Mouse (Mus musculus): ENCODE results near the gene Spns3. TPM values are rescaled to one million over a fixed set of nuclear protein-coding genes. Genes with fewer than 3 reads are reported as not detected.

The Spns3 gene
- total RNA-seq, 2 experiments from 2014 or later: 0.10 TPM; not detected in 1

DNA sequence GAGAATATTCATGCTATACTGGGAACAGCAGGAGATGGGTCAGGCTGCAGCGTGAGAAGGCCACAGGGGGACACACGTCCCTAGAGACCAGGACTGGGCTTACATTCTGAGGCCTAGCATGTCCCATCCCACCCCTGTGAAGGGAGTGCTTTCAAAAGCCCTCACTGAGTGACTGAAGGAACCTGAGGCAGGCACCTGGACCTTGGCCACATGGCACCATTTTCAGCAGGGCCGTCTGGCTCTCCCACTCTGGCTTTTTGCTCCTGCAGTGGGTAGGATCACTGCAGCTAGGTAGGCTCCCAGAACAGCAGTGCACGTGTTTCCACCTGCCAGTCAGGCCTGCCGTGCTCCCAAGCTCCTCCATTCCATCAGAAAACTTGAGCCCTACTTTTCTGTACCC, 81.8 kb downstream of the Spns3 start:
- intact Hi-C loops (cut with DNase I; ENCODE audit: low total_unique reads): no loop called here
- no peak for DNase-seq

DNA sequence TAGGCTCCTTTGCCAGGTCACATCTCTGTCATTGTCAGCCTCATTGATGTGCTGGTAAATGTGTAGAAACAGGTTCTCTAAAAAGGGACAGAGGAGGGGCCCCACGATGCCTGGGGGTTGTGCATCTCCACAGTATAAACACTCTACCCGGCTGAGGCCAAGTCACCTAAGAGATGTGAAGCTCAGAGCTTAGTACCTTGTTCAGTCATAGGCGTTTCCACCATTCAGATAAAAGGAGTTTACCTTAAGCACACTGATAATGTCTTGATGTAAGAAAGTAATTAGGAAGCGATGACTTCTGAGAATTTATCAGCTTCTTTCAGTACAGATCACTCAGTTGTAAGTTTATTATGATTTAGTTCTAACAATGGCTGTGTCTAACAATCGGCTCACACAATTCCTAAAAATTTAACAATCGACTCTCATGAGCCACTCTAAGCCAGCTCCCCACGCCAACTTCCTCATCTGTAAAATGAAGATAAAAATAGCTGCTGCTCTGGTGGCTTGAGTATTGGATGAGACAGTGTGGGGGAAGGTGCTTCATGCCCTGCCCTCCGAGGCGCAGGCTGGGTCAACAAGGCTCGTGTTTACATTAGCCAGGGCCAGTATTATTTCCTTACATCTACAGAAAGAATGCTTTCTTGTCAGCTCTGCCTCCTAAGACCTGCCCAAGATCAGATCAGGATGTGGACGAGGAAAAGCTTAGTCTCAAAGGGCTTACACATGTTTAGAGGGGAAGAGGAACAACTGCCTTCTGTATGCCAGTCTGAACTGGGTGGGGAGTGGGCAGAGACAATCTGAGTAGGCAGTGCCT, 83.4 kb downstream of the Spns3 start:
- no peak for DNase-seq
- intact Hi-C loops (cut with DNase I; ENCODE audit: low total_unique reads): no loop called here

DNA sequence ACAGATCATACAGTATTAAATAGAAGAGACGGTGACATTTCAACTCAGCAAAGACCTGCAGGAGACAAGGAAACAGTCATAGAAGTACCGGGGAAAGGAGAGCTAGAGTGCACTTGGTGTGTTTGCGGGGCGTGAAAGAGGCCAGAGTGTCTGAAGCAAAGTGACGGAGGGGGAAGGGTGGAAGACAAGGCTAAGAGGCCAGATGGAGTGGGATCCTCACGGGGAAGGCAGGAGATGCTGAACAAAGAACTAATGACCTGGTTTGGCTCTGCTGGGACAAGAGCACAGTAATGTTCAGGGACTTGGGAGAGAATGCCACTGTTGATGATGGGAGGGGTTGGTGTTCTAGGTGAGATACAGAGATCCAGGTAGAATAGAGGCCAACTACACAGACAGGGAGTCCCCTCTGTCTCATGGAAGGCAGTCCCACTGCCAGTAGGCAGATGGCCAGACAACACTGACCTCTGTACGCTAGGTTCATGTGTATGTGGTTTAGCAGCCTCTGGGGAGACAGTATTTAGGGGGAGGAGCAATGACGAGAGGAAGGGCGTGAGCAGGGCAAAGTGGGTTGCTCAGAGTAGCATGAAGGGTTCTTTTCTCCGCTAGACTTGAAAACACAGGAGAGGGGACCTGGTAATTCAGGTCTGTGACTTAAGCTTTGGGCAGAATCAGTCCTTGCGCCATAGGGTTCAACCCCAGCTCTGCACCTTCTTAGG, 84.2 kb downstream of the Spns3 start:
- intact Hi-C loops (cut with DNase I; ENCODE audit: low total_unique reads): no loop called here

DNA sequence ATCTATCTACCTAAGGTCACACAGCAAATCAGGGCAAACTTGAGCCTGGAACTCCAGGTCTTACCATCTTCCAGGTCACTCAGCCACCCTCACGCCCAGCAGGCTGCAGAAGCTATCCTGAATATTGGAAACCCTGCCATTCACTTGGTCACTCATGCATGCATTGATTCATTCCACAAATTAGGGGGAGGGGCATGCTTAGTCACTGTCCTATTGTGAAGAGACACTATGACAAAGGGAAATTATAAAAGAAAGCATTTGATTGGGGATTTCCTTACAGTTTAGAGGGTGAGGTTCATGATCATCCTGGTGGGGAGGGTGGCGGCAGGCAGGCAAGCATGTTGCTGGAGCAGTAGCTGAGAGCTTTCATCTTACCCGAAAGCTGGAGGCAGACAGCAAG, 85.5 kb downstream of the Spns3 start:
- intact Hi-C loops (cut with DNase I; ENCODE audit: low total_unique reads): no loop called here
- no peak for DNase-seq

More for the DNA sequence above, 84.2 kb downstream of the Spns3 start:
- DNase-seq: no peak

DNA sequence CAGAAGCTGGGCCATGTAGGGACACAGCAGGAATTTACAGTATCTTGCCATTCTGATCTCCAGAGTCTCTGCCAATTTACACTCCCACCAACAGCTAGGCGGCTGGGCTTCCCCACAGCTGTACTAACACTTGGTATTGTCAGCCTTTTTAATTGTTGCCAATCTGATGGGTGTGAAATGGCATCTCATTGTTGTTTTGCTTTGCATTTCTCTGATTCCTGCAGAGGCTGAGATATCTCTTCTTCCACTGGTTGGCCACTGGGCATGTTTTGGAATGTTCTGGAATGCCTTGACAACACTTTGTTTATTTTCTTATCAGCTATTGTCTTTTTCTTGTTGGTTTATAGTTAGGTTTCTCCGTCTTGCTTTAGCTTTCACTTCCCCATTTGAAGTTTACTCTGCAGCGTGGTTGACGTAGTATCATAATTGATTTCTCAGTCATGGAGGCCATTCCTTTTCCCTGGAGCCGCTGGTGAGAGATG, 88.8 kb downstream of the Spns3 start:
- DNase-seq: no peak
- intact Hi-C loops (cut with DNase I; ENCODE audit: low total_unique reads): no loop called here

DNA sequence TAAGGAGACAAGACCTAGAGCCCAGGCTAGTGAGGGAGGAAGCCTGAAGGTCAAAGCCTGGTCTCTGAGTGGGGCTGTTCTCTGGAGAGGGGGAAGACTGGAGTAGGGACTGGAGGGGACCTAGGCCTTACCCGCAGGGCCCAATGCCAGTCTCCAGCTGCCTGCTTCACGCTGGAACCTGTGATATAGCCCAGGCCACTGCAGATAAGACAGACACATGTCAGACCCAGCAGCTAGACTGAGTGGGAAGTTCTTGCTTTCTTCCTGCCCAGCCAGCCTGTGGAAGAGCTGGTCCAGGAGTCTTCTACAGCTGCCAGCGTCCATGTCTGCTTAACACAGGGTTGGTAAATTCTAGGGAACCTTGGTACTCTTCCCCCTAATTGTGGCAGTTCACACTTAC, 91.8 kb downstream of the Spns3 start:
- intact Hi-C loops (cut with DNase I; ENCODE audit: low total_unique reads): no loop called here
- DNase-seq: no peak

DNA sequence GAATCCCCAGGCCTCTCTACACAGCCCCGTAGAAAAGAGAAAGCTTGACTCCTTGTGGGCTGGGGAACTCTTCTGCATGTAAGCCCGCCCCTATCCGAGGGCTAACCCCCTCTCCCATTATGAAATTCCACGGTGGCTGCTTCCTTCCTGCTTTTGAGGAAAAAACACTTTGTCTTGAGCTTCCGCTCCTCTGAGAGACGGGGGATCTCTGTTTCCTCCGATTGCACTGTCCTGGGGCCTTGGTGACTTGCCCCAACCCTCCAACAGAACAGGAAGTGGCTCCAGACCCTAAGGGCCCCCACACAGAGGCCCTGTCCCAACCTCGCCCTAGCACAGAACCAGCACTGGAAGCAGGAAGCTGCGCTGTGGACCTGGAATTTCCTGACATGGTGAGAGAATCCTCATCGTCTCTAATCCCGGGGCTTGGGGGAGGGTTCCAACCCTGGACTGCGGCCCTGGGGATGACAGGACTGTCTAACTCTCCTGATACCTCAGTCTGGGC, 92.3 kb downstream of the Spns3 start:
- peak; percentile 30 for DNase-seq
- intact Hi-C loops (cut with DNase I; ENCODE audit: low total_unique reads): no loop called here

DNA sequence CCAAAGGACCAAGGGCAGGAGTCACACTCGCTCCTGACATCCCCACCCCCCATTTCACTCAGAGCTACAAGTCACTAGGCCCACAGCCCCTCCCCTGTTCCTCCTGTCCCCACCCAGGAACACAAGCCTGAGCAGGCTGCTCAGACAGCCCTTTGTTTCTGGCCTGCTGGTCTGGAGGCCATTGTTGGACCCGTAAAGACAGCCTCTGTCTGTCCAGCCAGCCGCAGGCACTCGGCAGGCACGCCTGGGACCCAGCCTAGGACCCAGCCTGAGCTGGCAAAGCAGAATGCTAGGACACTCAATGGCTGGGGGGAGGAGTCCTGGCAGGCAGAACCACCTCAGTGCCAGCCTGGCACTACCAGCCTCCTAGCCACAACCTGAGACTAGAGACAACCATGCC, 94.6 kb downstream of the Spns3 start:
- intact Hi-C loops (cut with DNase I; ENCODE audit: low total_unique reads): no loop called here
- peak; percentile 28 for DNase-seq

DNA sequence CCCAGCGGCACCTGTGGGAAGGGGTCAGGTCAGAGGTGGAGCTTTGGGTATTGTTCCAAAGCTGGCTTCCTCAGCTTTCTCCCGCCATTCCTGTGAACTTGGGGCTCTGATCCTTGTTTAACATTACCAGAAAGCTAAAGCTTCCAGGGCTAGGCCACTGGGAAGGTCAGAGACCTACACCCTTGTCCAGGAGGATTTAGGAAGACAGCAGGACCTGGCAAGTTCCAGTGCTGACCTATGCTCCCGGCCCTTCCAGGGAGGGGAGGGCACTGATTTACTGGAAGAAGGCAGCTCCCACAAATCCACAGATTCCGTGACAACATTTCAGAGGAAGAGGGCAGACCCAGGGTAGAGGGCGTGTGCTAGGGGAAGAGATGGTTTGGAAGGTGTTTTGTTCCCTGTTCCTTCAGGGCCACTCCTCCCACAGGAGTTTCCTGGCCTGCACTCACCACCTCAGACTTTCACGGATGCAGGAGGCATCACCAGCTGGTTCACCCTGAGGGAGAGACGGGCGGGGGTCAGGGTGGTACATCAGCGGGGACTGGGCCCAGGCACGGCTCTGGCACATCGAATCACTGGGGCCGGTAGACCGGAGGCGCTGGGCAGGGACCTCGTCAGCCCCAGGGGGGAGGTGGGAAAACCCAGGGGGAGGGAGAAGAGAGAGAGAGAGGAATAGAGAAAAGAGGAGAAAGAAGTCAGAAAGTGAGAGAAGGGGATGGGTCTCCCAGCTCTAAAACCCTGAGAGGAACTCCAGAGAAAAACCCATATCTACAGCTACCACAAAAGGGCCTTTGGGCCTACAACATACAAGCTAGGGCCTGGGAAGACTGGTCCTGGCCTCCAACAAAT, 97.0 kb downstream of the Spns3 start:
- DNase-seq: no peak
- intact Hi-C loops (cut with DNase I; ENCODE audit: low total_unique reads): loop anchor here (5.0 kb wide), 2 partner anchors 34 to 109 kb away; partner anchors contain the start of gene Spns2

DNA sequence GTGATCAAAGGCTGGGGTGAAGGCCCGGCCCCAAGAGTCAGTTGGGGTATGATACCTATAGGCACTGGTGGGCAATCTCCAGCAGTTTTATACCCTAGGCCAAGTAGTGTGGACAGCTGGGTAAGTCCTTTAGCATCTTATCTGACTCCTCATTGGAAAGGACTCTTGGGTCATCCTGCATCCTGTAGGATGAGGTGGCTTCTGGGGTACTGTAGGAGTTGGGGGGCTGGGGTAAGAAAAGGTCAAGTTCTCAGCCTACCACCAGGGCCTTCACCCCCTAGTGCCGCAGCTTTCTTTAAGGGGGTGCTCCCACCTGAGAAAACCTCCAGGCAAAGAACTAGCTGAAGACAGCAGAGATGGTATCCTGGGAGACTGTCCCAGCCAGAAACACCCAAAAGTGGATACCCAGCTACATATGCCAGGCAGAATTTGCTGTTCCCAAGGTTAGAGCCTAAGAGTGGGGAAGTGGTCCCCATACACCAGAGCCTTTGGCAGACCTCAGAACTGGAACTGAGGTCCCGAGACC, 98.1 kb downstream of the Spns3 start:
- intact Hi-C loops (cut with DNase I; ENCODE audit: low total_unique reads): loop anchor here (5.0 kb wide), 2 partner anchors 35 to 110 kb away; partner anchors contain the start of gene Spns2
- no peak for DNase-seq

DNA sequence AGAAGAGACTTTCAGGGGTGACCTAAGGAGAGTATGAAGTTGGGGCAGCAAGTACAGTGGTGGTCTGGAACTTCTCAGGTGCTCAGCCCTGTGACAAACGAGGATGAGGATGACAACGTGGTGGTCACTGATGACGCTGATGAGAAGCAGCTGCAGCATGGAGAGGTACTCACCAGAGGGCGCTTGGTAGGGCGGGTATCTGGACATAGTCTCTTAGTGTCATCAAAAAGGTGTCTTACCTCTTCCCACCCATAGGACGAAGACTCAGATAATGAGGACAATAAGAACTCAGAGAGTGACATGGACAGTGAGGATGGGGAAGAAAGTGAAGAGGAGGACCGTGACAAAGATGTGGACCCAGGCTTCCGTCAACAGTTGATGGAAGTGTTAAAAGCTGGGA, 102.8 kb downstream of the Spns3 start:
- DNase-seq: no peak
- intact Hi-C loops (cut with DNase I; ENCODE audit: low total_unique reads): no loop called here

DNA sequence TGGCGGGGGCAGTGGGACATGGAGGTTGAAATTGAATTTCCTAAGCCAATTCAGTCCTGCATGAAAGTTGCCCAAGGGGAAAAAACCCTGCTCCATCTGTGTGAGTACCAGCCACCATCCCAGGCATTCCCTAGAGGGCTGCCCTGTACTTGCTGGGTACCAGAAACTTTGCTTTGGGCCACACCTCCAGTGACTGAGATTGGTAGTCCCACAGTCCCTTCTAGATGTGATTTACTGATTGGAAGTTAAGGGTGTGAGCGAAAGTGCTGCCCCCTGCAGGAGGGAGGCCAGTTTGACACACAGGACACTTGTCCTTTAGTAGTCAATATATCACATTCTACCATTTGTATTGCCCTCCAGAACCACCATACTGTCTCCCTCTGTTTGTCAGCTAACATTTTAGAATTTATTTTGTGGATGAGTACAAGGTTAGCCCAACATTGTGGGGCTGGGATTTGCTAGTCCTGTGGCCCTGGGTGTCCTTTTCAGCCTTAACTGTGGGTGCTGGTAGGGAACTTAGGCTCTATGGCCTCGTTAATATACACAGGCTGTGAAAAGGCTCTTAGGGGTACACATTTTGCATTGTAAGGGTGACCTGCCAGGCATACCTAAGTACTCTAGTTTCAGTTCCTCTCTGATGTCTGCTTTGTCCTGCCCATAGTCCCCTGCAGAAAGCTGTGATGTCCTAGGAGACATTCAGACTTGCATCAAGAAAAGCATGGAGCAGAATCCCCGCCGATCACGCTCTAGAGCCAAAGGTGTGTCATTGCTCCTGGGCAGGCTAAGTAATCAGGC, 103.8 kb downstream of the Spns3 start:
- intact Hi-C loops (cut with DNase I; ENCODE audit: low total_unique reads): no loop called here
- no peak for DNase-seq

Other genes with a start within 250 kb of the Spns3 start
- gene Xaf1, start 248.9 kb downstream of the Spns3 start, total RNA-seq (2021): 1 to 10 TPM; 6.4 to 6.6 TPM
- not detected for gene Fbxo39, start 236.1 kb downstream of the Spns3 start, total RNA-seq (2021)
- under 1 TPM; 0.78 TPM for gene Tekt1, start 188.1 kb downstream of the Spns3 start, total RNA-seq (2021)
- 100 to 1,000 TPM; 160 to 162 TPM for gene Smtnl2, start 138.8 kb downstream of the Spns3 start, total RNA-seq (2021)
- under 1 TPM; 0.18 to 0.38 TPM for gene Ggt6, start 115.0 kb downstream of the Spns3 start, total RNA-seq (2021)
- gene Mybbp1a, start 109.2 kb downstream of the Spns3 start, total RNA-seq (2021): 10 to 100 TPM; 58.7 to 62.8 TPM
- 10 to 100 TPM; 11.4 to 14.7 TPM for gene Spns2, start 60.6 kb downstream of the Spns3 start, total RNA-seq (2021)
- gene Ube2g1, start 56.8 kb upstream of the Spns3 start, total RNA-seq (2021): 10 to 100 TPM; 55.2 to 55.7 TPM
- gene Ankfy1, start 139.5 kb upstream of the Spns3 start, total RNA-seq (2021): 10 to 100 TPM; 10.6 to 13.1 TPM
- gene Cyb5d2, start 245.6 kb upstream of the Spns3 start, total RNA-seq (2021): 1 to 10 TPM; 8.6 to 9.0 TPM
- gene Zzef1, start 245.7 kb upstream of the Spns3 start, total RNA-seq (2021): 10 to 100 TPM; 13.2 to 14.2 TPM